In genomic region chr9:48604939-48605598, GRCm38 (mm10) we compare ENCODE assay signal across 8 mouse cellular contexts. TPM values are rescaled to one million over a fixed set of nuclear protein-coding genes. Genes with fewer than 3 reads are reported as not detected.
A peak's percentile ranks its signal among the peaks of the same experiment; 100 is the strongest.
DNase-seq lines count a peak whose midpoint lies in the region; TF ChIP-seq lines count a peak whose summit lies in the region.

Gene Nnmt (minus strand): TSS chr9:48605153.

- H3K36me3 ChIP-seq in kidney, adult 2 months (ENCODE audit: control insufficient read depth, insufficient read depth, low read length), result no peaks in the 10 kb centered on the region

- peak within 1 kb of the TSS; percentile 67 for H3K27ac ChIP-seq in kidney, adult 2 months (ENCODE audit: insufficient read depth, low read depth, low read length)

- peak within 1 kb of the TSS; percentile 43 for H3K4me3 ChIP-seq in kidney, adult 2 months (ENCODE audit: insufficient read depth, low read depth, low read length)

- DNase-seq in kidney, adult 11 months, result peak; percentile 13
- no peak for DNase-seq in kidney, postnatal 25 days
- DNase-seq in gastrocnemius, postnatal 10 days, result no peak
- DNase-seq in kidney, adult 2 months, result peak; percentile 43
- DNase-seq in skeletal muscle tissue, adult 2 months (ENCODE audit: low read depth, low spot score), result peak; percentile 76
- no peak for DNase-seq in cerebellum, postnatal 25 days
- no peak for DNase-seq in cerebellum, adult 8-10 months
- no peak for DNase-seq in thymus, postnatal 10 days (ENCODE audit: low spot score in 2 of 2)

- H3K4me1 ChIP-seq in kidney, adult 2 months (ENCODE audit: control insufficient read depth, insufficient read depth, low read length), result no peaks in the 10 kb centered on the region

- no peak for TF ChIP-seq POLR2A in kidney, adult 2 months (IDR thresholded peaks at IDR 0.05; ENCODE audit: low read depth, low read length)

- H3K27me3 ChIP-seq in kidney, adult 2 months (replicated peaks; ENCODE audit: control insufficient read depth, insufficient read depth, low read length), result no peaks in the 10 kb centered on the region

- 30% methylated on average over 8 of the region's 8 CpGs for WGBS in kidney, adult 2 months

- no peak for TF ChIP-seq CTCF in kidney, adult 2 months (conservative IDR thresholded peaks at IDR 0.05; ENCODE audit: insufficient read depth, insufficient read length, low read depth, low read length)

RNA-seq across cellular contexts. Expression of gene Nnmt, which starts in this region (rescaled TPM):
- 10 to 100 TPM; 12.8 to 13.3 TPM for total RNA-seq in gastrocnemius, postnatal 10 days (2021)
- polyA plus RNA-seq in kidney, adult 2 months (2012; rRNA removed), result 2.0 and 3.1 TPM in 2 replicates

Comparison
In these comparisons a context has a peak if more than half of its experiments do, and no peak if none do; other contexts are left out.
1. DNase-seq: peak in kidney, adult 11 months (single experiment), kidney, adult 2 months (single experiment) and skeletal muscle tissue, adult 2 months (single experiment); none in kidney, postnatal 25 days (0 of 2), gastrocnemius, postnatal 10 days (single experiment), cerebellum, postnatal 25 days (0 of 2), cerebellum, adult 8-10 months (single experiment) and thymus, postnatal 10 days (0 of 2).